Mouse (Mus musculus) brain, embryonic 14.5 days (tissue): Measurements from ENCODE around the gene Trip6.

Experiments
- CTCF ChIP-seq: fragments of 200-500 bp; IDR thresholded peaks from 2 replicates; pipeline ENCODE4 v1.5.1; 2012; ENCODE audit warnings: inconsistent platforms, mild to moderate bottlenecking, moderate library complexity, borderline replicate concordance; ENCODE audit not compliant: insufficient read depth, insufficient read length; ENCODE audit errors: extremely low read depth
- POLR2A ChIP-seq: fragments of 200-500 bp; IDR thresholded peaks from 2 replicates; pipeline ENCODE4 v1.6.1; 2012; ENCODE audit warnings: mild to moderate bottlenecking, inconsistent platforms, borderline replicate concordance; ENCODE audit not compliant: poor library complexity, insufficient read depth, insufficient read length, severe bottlenecking; ENCODE audit errors: extremely low read depth

- TF ChIP-seq POLR2A (no peak), CTCF (no peak)
Measured at GRCm38 (mm10) chr5:137305822-137306221, 8.4 kb downstream of the Trip6 start.
